Mouse (Mus musculus): ENCODE data around the gene Gm4131. TPM values are rescaled to one million over a fixed set of nuclear protein-coding genes. Genes with fewer than 3 reads are reported as not detected.
A peak's percentile ranks its signal among the peaks of the same experiment; 100 is the strongest.

The Gm4131 gene
- polyA plus RNA-seq, 1 experiment from 2014 or later: 0.36 TPM

- ATAC-seq: peak; percentile 92
- H3K9ac ChIP-seq (ENCODE audit: low read depth, low read length): no peak overlapping the region; the same call in 1 of the 2 replicates
- peak overlapping the region; percentile 25 for H3K4me2 ChIP-seq (ENCODE audit: low read length)
- no peak overlapping the region for H3K4me3 ChIP-seq (ENCODE audit: low read depth, low read length)
- no peaks in the 10 kb centered on the region for H3K27me3 ChIP-seq (ENCODE audit: control insufficient read depth, insufficient read depth, low read depth, low read length)
- H3K4me1 ChIP-seq (ENCODE audit: control insufficient read depth, insufficient read depth, low read length): 0 out of 2 replicates have a peak, but pooled peaks cover 3% of the 10 kb centered on the region
- H3K27ac ChIP-seq (ENCODE audit: low read length): no peak overlapping the region
- WGBS: 32% methylated on average over 16 of the region's 16 CpGs
- no peaks in the 10 kb centered on the region for H3K36me3 ChIP-seq (ENCODE audit: control insufficient read depth, insufficient read depth, low read length)
- H3K9me3 ChIP-seq (replicated peaks; ENCODE audit: control insufficient read depth, low read length, poor library complexity, severe bottlenecking): no peaks in the 10 kb centered on the region
Measured at GRCm38 (mm10) chr14:62492196-62492850, 74.4 kb downstream of the Gm4131 start.

GRCm38 (mm10) chr14:62488270-62488669 is 78.5 kb downstream of the Gm4131 start:
- 94% methylated on average over 7 of the region's 7 CpGs for WGBS
- H3K27me3 ChIP-seq (ENCODE audit: control insufficient read depth, insufficient read depth, low read depth, low read length): no peaks in the 10 kb centered on the region
- no peak overlapping the region for H3K4me3 ChIP-seq (ENCODE audit: low read depth, low read length)
- no peak overlapping the region for H3K27ac ChIP-seq (ENCODE audit: low read length)
- H3K36me3 ChIP-seq (ENCODE audit: control insufficient read depth, insufficient read depth, low read length): no peaks in the 10 kb centered on the region
- H3K4me2 ChIP-seq (ENCODE audit: low read length): no peak overlapping the region
- no peaks in the 10 kb centered on the region for H3K9me3 ChIP-seq (replicated peaks; ENCODE audit: control insufficient read depth, low read length, poor library complexity, severe bottlenecking)
- H3K9ac ChIP-seq (ENCODE audit: low read depth, low read length): no peak overlapping the region
- 0 out of 2 replicates have a peak, but pooled peaks cover 3% of the 10 kb centered on the region for H3K4me1 ChIP-seq (ENCODE audit: control insufficient read depth, insufficient read depth, low read length)
- ATAC-seq: no peak

- no peak overlapping the region for H3K4me2 ChIP-seq (ENCODE audit: low read length)
- no peak overlapping the region for H3K4me3 ChIP-seq (ENCODE audit: low read depth, low read length)
- H3K27ac ChIP-seq (ENCODE audit: low read length): no peak overlapping the region
- H3K9ac ChIP-seq (ENCODE audit: low read depth, low read length): no peak overlapping the region
- no peak for ATAC-seq
- H3K36me3 ChIP-seq (ENCODE audit: control insufficient read depth, insufficient read depth, low read length): no peaks in the 10 kb centered on the region
- no peaks in the 10 kb centered on the region for H3K9me3 ChIP-seq (replicated peaks; ENCODE audit: control insufficient read depth, low read length, poor library complexity, severe bottlenecking)
- H3K27me3 ChIP-seq (ENCODE audit: control insufficient read depth, insufficient read depth, low read depth, low read length): no peaks in the 10 kb centered on the region
- H3K4me1 ChIP-seq (ENCODE audit: control insufficient read depth, insufficient read depth, low read length): no peaks in the 10 kb centered on the region
- WGBS: 61% methylated on average over 8 of the region's 8 CpGs
Measured at GRCm38 (mm10) chr14:62481381-62481780, 85.3 kb downstream of the Gm4131 start.

- WGBS: 39% methylated on average over 6 of the region's 6 CpGs
Measured at GRCm38 (mm10) chr14:62479395-62479794, 87.3 kb downstream of the Gm4131 start.

GRCm38 (mm10) chr14:62474481-62474880 is 92.2 kb downstream of the Gm4131 start:
- Histone ChIP-seq H3K36me3 (ENCODE audit: control insufficient read depth, insufficient read depth, low read length) (no peaks in the 10 kb centered on the region), H3K9me3 (replicated peaks; ENCODE audit: control insufficient read depth, low read length, poor library complexity, severe bottlenecking) (no peaks in the 10 kb centered on the region), H3K27ac (ENCODE audit: low read length) (no peak overlapping the region), H3K9ac (ENCODE audit: low read depth, low read length) (no peak overlapping the region), H3K4me1 (ENCODE audit: control insufficient read depth, insufficient read depth, low read length) (no peaks in the 10 kb centered on the region), H3K27me3 (ENCODE audit: control insufficient read depth, insufficient read depth, low read depth, low read length) (no peaks in the 10 kb centered on the region), H3K4me3 (ENCODE audit: low read depth, low read length) (no peak overlapping the region), H3K4me2 (ENCODE audit: low read length) (no peak overlapping the region)
- 57% methylated on average over 1 of the region's 1 CpGs for WGBS
- no peak for ATAC-seq

More at GRCm38 (mm10) chr14:62479395-62479794, 87.3 kb downstream of the Gm4131 start:
- H3K4me1 ChIP-seq (ENCODE audit: control insufficient read depth, insufficient read depth, low read length): no peaks in the 10 kb centered on the region
- H3K4me3 ChIP-seq (ENCODE audit: low read depth, low read length): no peak overlapping the region
- no peaks in the 10 kb centered on the region for H3K36me3 ChIP-seq (ENCODE audit: control insufficient read depth, insufficient read depth, low read length)
- H3K27me3 ChIP-seq (ENCODE audit: control insufficient read depth, insufficient read depth, low read depth, low read length): no peaks in the 10 kb centered on the region
- H3K9ac ChIP-seq (ENCODE audit: low read depth, low read length): no peak overlapping the region
- H3K9me3 ChIP-seq (replicated peaks; ENCODE audit: control insufficient read depth, low read length, poor library complexity, severe bottlenecking): no peaks in the 10 kb centered on the region
- H3K4me2 ChIP-seq (ENCODE audit: low read length): no peak overlapping the region
- H3K27ac ChIP-seq (ENCODE audit: low read length): no peak overlapping the region
- ATAC-seq: no peak

GRCm38 (mm10) chr14:62472061-62472460 is 94.7 kb downstream of the Gm4131 start:
- H3K27ac ChIP-seq (ENCODE audit: low read length): no peak overlapping the region
- ATAC-seq: no peak
- no peaks in the 10 kb centered on the region for H3K9me3 ChIP-seq (replicated peaks; ENCODE audit: control insufficient read depth, low read length, poor library complexity, severe bottlenecking)
- H3K27me3 ChIP-seq (ENCODE audit: control insufficient read depth, insufficient read depth, low read depth, low read length): no peaks in the 10 kb centered on the region
- no peak overlapping the region for H3K9ac ChIP-seq (ENCODE audit: low read depth, low read length)
- no peak overlapping the region for H3K4me3 ChIP-seq (ENCODE audit: low read depth, low read length)
- no peaks in the 10 kb centered on the region for H3K36me3 ChIP-seq (ENCODE audit: control insufficient read depth, insufficient read depth, low read length)
- WGBS: 93% methylated on average over 2 of the region's 2 CpGs
- no peaks in the 10 kb centered on the region for H3K4me1 ChIP-seq (ENCODE audit: control insufficient read depth, insufficient read depth, low read length)
- no peak overlapping the region for H3K4me2 ChIP-seq (ENCODE audit: low read length)

GRCm38 (mm10) chr14:62468753-62469125 is 98.0 kb downstream of the Gm4131 start:
- WGBS: 87% methylated on average over 5 of the region's 5 CpGs

GRCm38 (mm10) chr14:62468119-62468752 is 98.5 kb downstream of the Gm4131 start:
- no peak for ATAC-seq
- WGBS: 74% methylated on average over 6 of the region's 6 CpGs
- H3K36me3 ChIP-seq (ENCODE audit: control insufficient read depth, insufficient read depth, low read length): no peaks in the 10 kb centered on the region
- H3K4me2 ChIP-seq (ENCODE audit: low read length): no peak overlapping the region
- H3K9ac ChIP-seq (ENCODE audit: low read depth, low read length): no peak overlapping the region
- H3K9me3 ChIP-seq (replicated peaks; ENCODE audit: control insufficient read depth, low read length, poor library complexity, severe bottlenecking): no peaks in the 10 kb centered on the region
- peaks cover 2% of the 10 kb centered on the region; the same call in 1 of the 2 replicates for H3K27me3 ChIP-seq (ENCODE audit: control insufficient read depth, insufficient read depth, low read depth, low read length)
- H3K4me3 ChIP-seq (ENCODE audit: low read depth, low read length): no peak overlapping the region
- H3K27ac ChIP-seq (ENCODE audit: low read length): no peak overlapping the region
- no peaks in the 10 kb centered on the region; the same call in 1 of the 2 replicates for H3K4me1 ChIP-seq (ENCODE audit: control insufficient read depth, insufficient read depth, low read length)

More at GRCm38 (mm10) chr14:62468753-62469125, 98.0 kb downstream of the Gm4131 start:
- Histone ChIP-seq H3K27ac (ENCODE audit: low read length) (no peak overlapping the region), H3K9me3 (replicated peaks; ENCODE audit: control insufficient read depth, low read length, poor library complexity, severe bottlenecking) (no peaks in the 10 kb centered on the region), H3K36me3 (ENCODE audit: control insufficient read depth, insufficient read depth, low read length) (no peaks in the 10 kb centered on the region), H3K27me3 (ENCODE audit: control insufficient read depth, insufficient read depth, low read depth, low read length) (peaks cover 2% of the 10 kb centered on the region; the same call in 1 of the 2 replicates), H3K4me3 (ENCODE audit: low read depth, low read length) (no peak overlapping the region), H3K9ac (ENCODE audit: low read depth, low read length) (no peak overlapping the region), H3K4me1 (ENCODE audit: control insufficient read depth, insufficient read depth, low read length) (no peaks in the 10 kb centered on the region; the same call in 1 of the 2 replicates), H3K4me2 (ENCODE audit: low read length) (no peak overlapping the region)
- ATAC-seq: no peak

- Histone ChIP-seq H3K27me3 (ENCODE audit: control insufficient read depth, insufficient read depth, low read depth, low read length) (peaks cover 2% of the 10 kb centered on the region; the same call in 1 of the 2 replicates), H3K4me3 (ENCODE audit: low read depth, low read length) (no peak overlapping the region), H3K9ac (ENCODE audit: low read depth, low read length) (no peak overlapping the region), H3K36me3 (ENCODE audit: control insufficient read depth, insufficient read depth, low read length) (no peaks in the 10 kb centered on the region), H3K9me3 (replicated peaks; ENCODE audit: control insufficient read depth, low read length, poor library complexity, severe bottlenecking) (no peaks in the 10 kb centered on the region), H3K4me2 (ENCODE audit: low read length) (no peak overlapping the region), H3K4me1 (ENCODE audit: control insufficient read depth, insufficient read depth, low read length) (no peaks in the 10 kb centered on the region; the same call in 1 of the 2 replicates), H3K27ac (ENCODE audit: low read length) (no peak overlapping the region)
- ATAC-seq: no peak
- WGBS: 11% methylated on average over 9 of the region's 9 CpGs
Measured at GRCm38 (mm10) chr14:62464966-62465365, 101.8 kb downstream of the Gm4131 start.
